Mouse (Mus musculus): Measurements from ENCODE around the gene Icam4. TPM values are rescaled to one million over a fixed set of nuclear protein-coding genes. Genes with fewer than 3 reads are reported as not detected.

Icam4 gene
- polyA plus RNA-seq (2014; fragmentation: Illumina TruSeq; extraction: RNeasy Lipid Tissue Mini Kit (QIAGEN cat#74804); ENCODE audit: low read depth, low replicate concordance), result not detected

GRCm38 (mm10) chr9:21029291-21030054, at the start of gene Icam4:
Gene Icam4, plus strand, starts transcription at chr9:21029373.

DNA sequence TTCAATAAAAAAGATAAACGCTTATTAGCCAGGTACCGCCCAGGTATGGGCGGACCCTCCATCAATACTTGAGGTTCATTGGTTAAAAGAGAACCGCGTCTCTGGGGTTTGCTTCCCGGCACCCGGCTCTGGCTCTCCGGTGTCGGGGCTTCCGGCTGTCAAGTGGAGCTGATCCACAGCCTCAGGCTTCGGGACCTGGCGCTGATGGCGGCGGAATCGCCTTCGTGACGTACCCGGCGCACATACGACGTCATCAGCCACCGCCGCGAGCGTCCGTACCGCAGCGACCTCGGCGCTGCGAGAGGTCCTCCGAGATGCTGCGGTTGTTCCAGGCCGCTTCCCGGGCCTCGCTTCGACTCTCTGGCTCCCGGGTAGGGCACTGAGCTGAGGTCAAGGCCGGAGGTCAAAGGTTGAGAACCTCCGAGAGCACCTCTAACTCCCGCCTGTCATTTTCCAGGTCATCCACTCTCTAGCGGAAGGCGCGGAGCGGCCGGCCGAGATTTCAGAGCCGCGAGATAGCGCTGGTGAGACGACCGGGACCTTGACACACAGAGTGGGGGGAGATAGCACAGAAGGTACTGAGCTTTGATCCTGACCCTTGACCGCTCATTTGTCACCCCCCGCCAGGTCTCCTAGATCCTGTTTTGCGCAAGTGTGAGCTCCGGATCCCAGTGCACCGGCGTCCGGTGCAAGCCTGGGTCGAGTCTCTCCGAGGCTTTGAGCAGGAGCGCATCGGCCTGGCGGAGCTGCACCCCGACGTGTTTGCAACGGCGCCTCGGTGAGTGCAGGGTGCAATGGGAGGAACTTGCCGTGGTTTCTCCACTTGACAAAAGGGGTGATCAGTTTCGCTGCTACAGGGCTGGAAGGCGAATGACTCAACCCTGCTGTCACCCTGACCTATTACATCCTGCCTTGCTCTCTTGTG, 26.3 kb upstream of the Icam4 start, which contains the start of gene Mrpl4:
Gene Mrpl4, plus strand, starts transcription at position 112 of the 925 bp plus-strand sequence.

GRCm38 (mm10) chr9:21015571-21016130, 13.5 kb upstream of the Icam4 start, which contains the start of gene Icam1:
Gene Icam1, plus strand, starts transcription at chr9:21015985.

GRCm38 (mm10) chr9:21031896-21032351, 2.8 kb downstream of the Icam4 start, which contains the start of gene Icam5:
Gene Icam5, plus strand, starts transcription at chr9:21032073.

DNA sequence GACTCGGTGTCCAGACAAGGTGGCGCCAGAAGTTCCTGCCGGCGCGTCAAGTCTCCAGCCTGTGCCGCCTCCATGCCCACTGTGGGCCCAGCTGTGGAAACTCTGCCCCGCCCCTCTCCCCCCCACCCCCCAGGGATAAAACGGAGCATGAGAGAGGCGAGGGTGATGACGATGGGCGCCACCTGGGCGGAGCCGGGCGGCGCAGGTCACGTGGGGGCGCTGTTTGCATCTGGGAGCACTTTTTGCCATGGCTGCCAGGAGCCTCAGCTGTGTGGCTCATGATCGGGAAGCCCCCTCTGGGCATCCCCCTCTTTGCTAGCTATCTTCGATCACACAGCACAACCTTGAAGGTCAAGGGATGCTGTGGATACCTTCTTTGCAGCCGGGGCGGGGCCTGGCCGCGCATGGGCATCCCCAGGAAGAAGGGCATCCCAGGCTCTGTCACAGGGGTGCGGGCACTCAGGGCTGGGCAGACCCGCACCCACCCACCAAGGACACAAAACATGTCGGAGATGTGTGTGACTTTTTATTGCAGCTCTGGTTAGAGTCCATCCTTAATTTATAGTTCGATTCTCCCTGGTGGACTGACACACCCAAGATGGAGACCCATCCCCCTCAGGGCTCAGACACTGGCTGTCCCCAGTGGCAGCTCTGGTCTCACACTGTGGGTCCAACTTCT, 38.0 kb downstream of the Icam4 start, which contains the start of gene Zglp1:
Gene Zglp1, minus strand, starts transcription at position 88 of the 679 bp plus-strand sequence.

DNA sequence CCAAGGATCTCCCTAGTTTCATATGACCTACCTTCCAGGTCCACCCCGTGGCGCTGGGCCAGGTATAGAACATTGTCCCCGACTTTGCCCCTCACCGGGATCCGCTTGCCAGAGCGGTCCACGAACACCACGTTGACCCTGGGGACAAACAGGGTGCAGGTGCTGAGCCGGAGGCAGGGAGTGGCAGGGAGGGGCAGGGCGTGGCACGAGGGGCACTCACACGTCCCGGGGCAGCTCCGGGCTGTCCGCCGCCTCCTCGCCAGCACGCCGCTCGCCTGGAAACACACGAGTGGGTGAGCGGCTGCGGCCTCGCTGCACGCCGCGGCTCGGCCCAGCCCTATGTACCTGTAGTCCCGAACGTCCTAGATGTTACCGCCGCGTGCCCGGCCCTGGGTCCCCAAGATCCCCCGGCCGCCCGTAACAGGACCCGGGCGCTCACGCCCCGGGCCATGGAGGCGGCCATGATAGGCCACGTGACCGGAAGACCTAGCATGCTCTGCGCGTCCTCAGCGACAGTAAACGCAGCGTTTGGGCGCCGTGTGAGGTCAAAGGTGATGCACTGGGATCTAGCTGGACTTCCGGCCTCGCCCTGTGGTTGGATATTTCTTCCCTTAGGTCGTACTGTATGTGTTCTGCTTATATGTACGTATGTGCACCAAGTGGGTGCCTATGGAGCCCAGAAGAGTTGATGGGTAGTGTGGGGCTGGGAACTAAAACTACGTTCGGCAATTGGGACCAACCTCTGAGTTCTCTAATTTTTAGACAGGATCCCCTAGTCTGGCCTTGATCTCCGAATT, 44.1 kb downstream of the Icam4 start, which contains the start of the genes Gm49373 and Fdx1l:
Gene Gm49373, minus strand, starts transcription at position 53 of the 797 bp plus-strand sequence.
Gene Fdx1l, minus strand, starts transcription at position 571 of the 797 bp plus-strand sequence.

Other genes starting within 250 kb of the Icam4 start
- gene Col5a3, start 214.3 kb upstream of the Icam4 start, polyA plus RNA-seq (2014; fragmentation: Illumina TruSeq; extraction: RNeasy Lipid Tissue Mini Kit (QIAGEN cat#74804); ENCODE audit: low read depth, low replicate concordance), result 8.7 TPM
- not detected for gene Rdh8, start 210.9 kb upstream of the Icam4 start, polyA plus RNA-seq (2014; fragmentation: Illumina TruSeq; extraction: RNeasy Lipid Tissue Mini Kit (QIAGEN cat#74804); ENCODE audit: low read depth, low replicate concordance)
- gene A230050P20Rik, start 160.7 kb upstream of the Icam4 start, polyA plus RNA-seq (2014; fragmentation: Illumina TruSeq; extraction: RNeasy Lipid Tissue Mini Kit (QIAGEN cat#74804); ENCODE audit: low read depth, low replicate concordance), result 4.7 TPM
- gene Angptl6, start 149.6 kb upstream of the Icam4 start, polyA plus RNA-seq (2014; fragmentation: Illumina TruSeq; extraction: RNeasy Lipid Tissue Mini Kit (QIAGEN cat#74804); ENCODE audit: low read depth, low replicate concordance), result not detected
- 0.17 TPM for gene Ppan, start 141.2 kb upstream of the Icam4 start, polyA plus RNA-seq (2014; fragmentation: Illumina TruSeq; extraction: RNeasy Lipid Tissue Mini Kit (QIAGEN cat#74804); ENCODE audit: low read depth, low replicate concordance)
- 26.8 TPM for gene Eif3g, start 130.8 kb upstream of the Icam4 start, polyA plus RNA-seq (2014; fragmentation: Illumina TruSeq; extraction: RNeasy Lipid Tissue Mini Kit (QIAGEN cat#74804); ENCODE audit: low read depth, low replicate concordance)
- 12.0 TPM for gene Dnmt1, start 69.5 kb upstream of the Icam4 start, polyA plus RNA-seq (2014; fragmentation: Illumina TruSeq; extraction: RNeasy Lipid Tissue Mini Kit (QIAGEN cat#74804); ENCODE audit: low read depth, low replicate concordance)
- 3.0 TPM for gene S1pr2, start 52.6 kb upstream of the Icam4 start, polyA plus RNA-seq (2014; fragmentation: Illumina TruSeq; extraction: RNeasy Lipid Tissue Mini Kit (QIAGEN cat#74804); ENCODE audit: low read depth, low replicate concordance)
- gene Mrpl4, start 26.6 kb upstream of the Icam4 start, polyA plus RNA-seq (2014; fragmentation: Illumina TruSeq; extraction: RNeasy Lipid Tissue Mini Kit (QIAGEN cat#74804); ENCODE audit: low read depth, low replicate concordance), result 1.1 TPM
- gene Icam1, start 13.4 kb upstream of the Icam4 start, polyA plus RNA-seq (2014; fragmentation: Illumina TruSeq; extraction: RNeasy Lipid Tissue Mini Kit (QIAGEN cat#74804); ENCODE audit: low read depth, low replicate concordance), result 3.1 TPM
- not detected for gene Icam5, start 2.7 kb downstream of the Icam4 start, polyA plus RNA-seq (2014; fragmentation: Illumina TruSeq; extraction: RNeasy Lipid Tissue Mini Kit (QIAGEN cat#74804); ENCODE audit: low read depth, low replicate concordance)
- gene Zglp1, start 37.7 kb downstream of the Icam4 start, polyA plus RNA-seq (2014; fragmentation: Illumina TruSeq; extraction: RNeasy Lipid Tissue Mini Kit (QIAGEN cat#74804); ENCODE audit: low read depth, low replicate concordance), result not detected
- gene Gm49373, start 43.7 kb downstream of the Icam4 start, polyA plus RNA-seq (2014; fragmentation: Illumina TruSeq; extraction: RNeasy Lipid Tissue Mini Kit (QIAGEN cat#74804); ENCODE audit: low read depth, low replicate concordance), result not detected
- not detected for gene Fdx1l, start 44.2 kb downstream of the Icam4 start, polyA plus RNA-seq (2014; fragmentation: Illumina TruSeq; extraction: RNeasy Lipid Tissue Mini Kit (QIAGEN cat#74804); ENCODE audit: low read depth, low replicate concordance)
- gene Gm38431, start 62.6 kb downstream of the Icam4 start, polyA plus RNA-seq (2014; fragmentation: Illumina TruSeq; extraction: RNeasy Lipid Tissue Mini Kit (QIAGEN cat#74804); ENCODE audit: low read depth, low replicate concordance), result 2.4 TPM
- 10.4 TPM for gene Raver1, start 62.6 kb downstream of the Icam4 start, polyA plus RNA-seq (2014; fragmentation: Illumina TruSeq; extraction: RNeasy Lipid Tissue Mini Kit (QIAGEN cat#74804); ENCODE audit: low read depth, low replicate concordance)
- gene Tyk2, start 101.9 kb downstream of the Icam4 start, polyA plus RNA-seq (2014; fragmentation: Illumina TruSeq; extraction: RNeasy Lipid Tissue Mini Kit (QIAGEN cat#74804); ENCODE audit: low read depth, low replicate concordance), result 1.3 TPM
- gene Cdc37, start 120.6 kb downstream of the Icam4 start, polyA plus RNA-seq (2014; fragmentation: Illumina TruSeq; extraction: RNeasy Lipid Tissue Mini Kit (QIAGEN cat#74804); ENCODE audit: low read depth, low replicate concordance), result 13.1 TPM
- gene Pde4a, start 136.3 kb downstream of the Icam4 start, polyA plus RNA-seq (2014; fragmentation: Illumina TruSeq; extraction: RNeasy Lipid Tissue Mini Kit (QIAGEN cat#74804); ENCODE audit: low read depth, low replicate concordance), result 0.87 TPM
- gene Keap1, start 210.0 kb downstream of the Icam4 start, polyA plus RNA-seq (2014; fragmentation: Illumina TruSeq; extraction: RNeasy Lipid Tissue Mini Kit (QIAGEN cat#74804); ENCODE audit: low read depth, low replicate concordance), result 10.0 TPM
- gene S1pr5, start 219.1 kb downstream of the Icam4 start, polyA plus RNA-seq (2014; fragmentation: Illumina TruSeq; extraction: RNeasy Lipid Tissue Mini Kit (QIAGEN cat#74804); ENCODE audit: low read depth, low replicate concordance), result not detected
- gene Atg4d, start 235.9 kb downstream of the Icam4 start, polyA plus RNA-seq (2014; fragmentation: Illumina TruSeq; extraction: RNeasy Lipid Tissue Mini Kit (QIAGEN cat#74804); ENCODE audit: low read depth, low replicate concordance), result 1.5 TPM